Mouse (Mus musculus) G1E (cell line): Measurements from ENCODE around the gene Fgfr2. TPM values are rescaled to one million over a fixed set of nuclear protein-coding genes. Genes with fewer than 3 reads are reported as not detected.

Source experiments
- ATAC-seq: 2 replicates; pipeline ENCODE4 v1.8.0; 2016; ENCODE audit warnings: mild to moderate bottlenecking; ENCODE audit not compliant: insufficient number of reproducible peaks, poor library complexity, low FRiP score, severe bottlenecking; ENCODE audit errors: extremely low read depth
- DNase-seq: peaks from one replicate; pipeline ENCODE4 v3.0.0; 2012; ENCODE audit warnings: low spot score
- H3K27me3 ChIP-seq: 2 replicates; pipeline ENCODE4 v1.6.1; 2012; ENCODE audit warnings: mild to moderate bottlenecking, low read length, inconsistent platforms; ENCODE audit not compliant: insufficient read depth
- H3K36me3 ChIP-seq: replicated peaks from 2 replicates; pipeline ENCODE3; 2012; ENCODE audit warnings: mild to moderate bottlenecking, inconsistent platforms
- H3K4me1 ChIP-seq: 2 replicates; pipeline ENCODE4 v1.6.1; 2012; ENCODE audit warnings: low read depth, low read length, inconsistent platforms, mixed read lengths; ENCODE audit not compliant: insufficient read depth
- H3K4me3 ChIP-seq: 2 replicates; pipeline ENCODE4 v1.5.1; 2012; ENCODE audit warnings: low read depth, mild to moderate bottlenecking, inconsistent platforms, low read length, moderate library complexity, mixed read lengths
- H3K9me3 ChIP-seq: replicated peaks from 2 replicates; pipeline ENCODE4 v1.6.1; 2012; ENCODE audit warnings: inconsistent platforms
- CTCF ChIP-seq: IDR thresholded peaks from 2 replicates; pipeline ENCODE4 v1.5.1; 2012; ENCODE audit warnings: low read depth, low read length, inconsistent platforms, mixed read lengths
- GATA1 ChIP-seq: IDR thresholded peaks from 2 replicates; pipeline ENCODE4 v1.6.1; 2012; ENCODE audit warnings: borderline replicate concordance, low read length, inconsistent platforms, mixed read lengths
- GATA2 ChIP-seq: IDR thresholded peaks from 2 replicates; pipeline ENCODE4 v1.6.1; 2012; ENCODE audit warnings: low read depth, low read length, inconsistent platforms, borderline replicate concordance
- POLR2AphosphoS5 ChIP-seq: IDR thresholded peaks from 2 replicates; pipeline ENCODE4 v1.6.1; 2012; ENCODE audit warnings: low read depth, low read length, inconsistent platforms; ENCODE audit not compliant: insufficient replicate concordance
- TAL1 ChIP-seq: conservative IDR thresholded peaks from 2 replicates; pipeline ENCODE4 v1.6.1; 2012; ENCODE audit warnings: low read depth, low read length, inconsistent platforms, mixed read lengths
- polyA plus RNA-seq: library from polyadenylated mRNA; stranded (reverse); fragments of >175 nt; gene quantifications from 2 replicates; pipeline ENCODE4 v1.2.3, GENCODE M21; 2012
- total RNA-seq, 2 experiments: library from RNA; stranded (forward) in 1 of 2; stranded (reverse) in 1 of 2; fragments of 200-1000 nt in 1 of 2; fragments of >200 nt in 1 of 2; fragmentation: Nextera tagmentation in 1 of 2; gene quantifications; 2 replicates each; pipeline ENCODE4 v1.2.3; 2014 to 2017

Gene Fgfr2
- total and polyA plus RNA-seq, 3 experiments = 0.22 TPM; not detected in 2

GRCm38 (mm10) chr7:130750752-130751490 lies 2372.2 kb downstream of the Fgfr2 start:
- no peaks in the 10 kb centered on the region for H3K4me1 ChIP-seq

GRCm38 (mm10) chr7:130749165-130749564 lies 2374.0 kb downstream of the Fgfr2 start:
- Histone ChIP-seq H3K9me3 (peaks cover 84% of the 10 kb centered on the region), H3K36me3 (no peaks in the 10 kb centered on the region), H3K4me3 (no peak overlapping the region), H3K27me3 (no peaks in the 10 kb centered on the region), H3K4me1 (no peaks in the 10 kb centered on the region)
- no peak; the same call in 1 of the 2 replicates for ATAC-seq
- no peak for DNase-seq
- TF ChIP-seq CTCF (no peak), POLR2AphosphoS5 (no peak), TAL1 (no peak), GATA1 (no peak), GATA2 (no peak)

More at GRCm38 (mm10) chr7:130750752-130751490, 2372.2 kb downstream of the Fgfr2 start:
- Histone ChIP-seq H3K9me3 (peaks cover 84% of the 10 kb centered on the region), H3K27me3 (no peaks in the 10 kb centered on the region), H3K4me3 (no peak overlapping the region), H3K36me3 (no peaks in the 10 kb centered on the region)
- no peak for DNase-seq
- no peak for ATAC-seq
- no peak for TF ChIP-seq GATA2
- no peak for TF ChIP-seq GATA1
- TF ChIP-seq CTCF = no peak
- TF ChIP-seq POLR2AphosphoS5 = no peak
- TF ChIP-seq TAL1 = no peak

GRCm38 (mm10) chr7:130743239-130744025 lies 2379.7 kb downstream of the Fgfr2 start:
- DNase-seq = no peak
- H3K9me3 ChIP-seq = peaks cover 92% of the 10 kb centered on the region
- no peak overlapping the region for H3K4me3 ChIP-seq
- H3K36me3 ChIP-seq = no peaks in the 10 kb centered on the region
- H3K27me3 ChIP-seq = no peaks in the 10 kb centered on the region
- no peak for ATAC-seq
- no peaks in the 10 kb centered on the region for H3K4me1 ChIP-seq
- no peak for TF ChIP-seq POLR2AphosphoS5
- no peak for TF ChIP-seq GATA2
- no peak for TF ChIP-seq CTCF
- no peak for TF ChIP-seq TAL1
- TF ChIP-seq GATA1 = no peak

- no peak for ATAC-seq
- H3K4me1 ChIP-seq = no peaks in the 10 kb centered on the region
- H3K36me3 ChIP-seq = no peaks in the 10 kb centered on the region
- no peak for DNase-seq
- TF ChIP-seq GATA2 (no peak), TAL1 (no peak), GATA1 (no peak), CTCF (no peak), POLR2AphosphoS5 (no peak)
- no peaks in the 10 kb centered on the region for H3K27me3 ChIP-seq
- no peak overlapping the region for H3K4me3 ChIP-seq
- peaks cover 89% of the 10 kb centered on the region for H3K9me3 ChIP-seq
These were observed 2382.1 kb downstream of the Fgfr2 start for GRCm38 (mm10) chr7:130741099-130741498.

DNA sequence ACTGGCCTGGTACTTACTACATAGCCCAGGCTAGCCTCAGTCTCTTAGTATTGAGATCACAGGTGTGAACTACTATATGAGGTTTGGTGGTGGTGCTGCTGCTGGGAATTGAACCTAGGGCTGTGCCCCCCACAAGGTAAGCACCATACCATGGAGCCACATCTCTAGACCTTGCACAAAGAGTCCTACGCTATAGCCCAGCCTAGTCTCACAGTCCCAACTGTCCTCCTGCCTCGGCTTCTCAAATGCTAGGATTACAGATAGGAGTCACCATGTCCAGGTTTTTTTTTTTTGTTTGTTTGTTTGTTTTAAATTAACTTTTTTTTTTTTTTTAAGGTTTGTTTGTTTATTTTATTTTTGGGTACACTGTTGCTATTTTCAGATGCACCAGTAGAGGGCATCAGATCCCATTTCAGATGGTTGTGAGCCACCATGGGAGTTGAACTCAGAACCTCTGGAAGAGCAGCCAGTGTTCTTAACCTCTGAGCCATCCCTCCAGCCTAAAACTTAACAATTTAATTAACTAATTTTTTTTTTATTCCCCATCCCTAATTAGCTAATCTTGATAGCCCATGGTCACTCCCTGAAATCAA lies 2388.9 kb downstream of the Fgfr2 start:
- Histone ChIP-seq H3K9me3 (peaks cover 78% of the 10 kb centered on the region), H3K27me3 (no peaks in the 10 kb centered on the region), H3K4me1 (no peaks in the 10 kb centered on the region), H3K36me3 (no peaks in the 10 kb centered on the region), H3K4me3 (no peak overlapping the region)
- TF ChIP-seq POLR2AphosphoS5 = no peak
- no peak for TF ChIP-seq CTCF
- no peak for TF ChIP-seq TAL1
- TF ChIP-seq GATA1 = no peak
- no peak for TF ChIP-seq GATA2
- no peak for DNase-seq
- ATAC-seq = no peak

GRCm38 (mm10) chr7:130733423-130733822 lies 2389.7 kb downstream of the Fgfr2 start:
- ATAC-seq = no peak
- no peaks in the 10 kb centered on the region for H3K36me3 ChIP-seq
- H3K9me3 ChIP-seq = peaks cover 78% of the 10 kb centered on the region
- no peaks in the 10 kb centered on the region for H3K4me1 ChIP-seq
- DNase-seq = no peak
- no peak overlapping the region for H3K4me3 ChIP-seq
- no peaks in the 10 kb centered on the region for H3K27me3 ChIP-seq
- TF ChIP-seq TAL1 = no peak
- no peak for TF ChIP-seq CTCF
- no peak for TF ChIP-seq GATA2
